Mouse (Mus musculus) frontal cortex, postnatal 36 days (tissue): ENCODE data around the gene Syt2.
A peak's percentile ranks its signal among the peaks of the same experiment; 100 is the strongest.

Source experiments
- DNase-seq, 2 experiments: peaks; one replicate each; pipeline ENCODE4 v3.0.0; 2022; ENCODE audit warnings: low spot score in 2 of 2

The Syt2 gene

GRCm38 (mm10) chr1:134650816-134651215 is 4.3 kb downstream of the Syt2 start:
- no peak for DNase-seq

DNA sequence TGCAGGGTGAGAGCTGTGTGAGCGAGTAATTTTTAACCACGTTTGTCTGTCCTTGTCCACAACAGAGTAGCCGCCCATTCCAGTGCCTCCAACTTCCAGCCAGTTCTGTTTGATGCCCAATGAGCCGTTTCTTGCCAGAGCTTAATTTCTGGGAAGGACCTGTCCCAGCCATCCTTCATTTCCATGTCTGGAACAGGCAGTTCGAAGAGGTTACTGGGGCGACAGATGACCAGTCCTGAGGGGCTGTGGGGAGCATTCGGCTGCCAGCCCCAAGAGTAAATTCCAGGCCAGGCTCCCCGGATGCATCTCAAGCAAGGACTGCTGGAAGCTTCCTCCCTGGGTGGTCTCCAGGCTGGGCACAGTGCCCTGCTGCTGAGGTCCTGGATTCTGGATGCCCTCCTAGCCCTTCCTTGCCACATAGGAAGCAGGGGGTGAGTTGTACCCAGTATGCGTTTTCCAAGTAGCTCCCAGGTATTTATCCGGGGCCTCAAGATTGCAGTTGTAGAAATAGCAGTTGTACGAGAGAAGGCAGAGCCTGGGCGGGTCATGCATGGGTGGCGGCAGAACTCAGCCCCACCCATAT is 4.9 kb downstream of the Syt2 start:
- DNase-seq = no peak

DNA sequence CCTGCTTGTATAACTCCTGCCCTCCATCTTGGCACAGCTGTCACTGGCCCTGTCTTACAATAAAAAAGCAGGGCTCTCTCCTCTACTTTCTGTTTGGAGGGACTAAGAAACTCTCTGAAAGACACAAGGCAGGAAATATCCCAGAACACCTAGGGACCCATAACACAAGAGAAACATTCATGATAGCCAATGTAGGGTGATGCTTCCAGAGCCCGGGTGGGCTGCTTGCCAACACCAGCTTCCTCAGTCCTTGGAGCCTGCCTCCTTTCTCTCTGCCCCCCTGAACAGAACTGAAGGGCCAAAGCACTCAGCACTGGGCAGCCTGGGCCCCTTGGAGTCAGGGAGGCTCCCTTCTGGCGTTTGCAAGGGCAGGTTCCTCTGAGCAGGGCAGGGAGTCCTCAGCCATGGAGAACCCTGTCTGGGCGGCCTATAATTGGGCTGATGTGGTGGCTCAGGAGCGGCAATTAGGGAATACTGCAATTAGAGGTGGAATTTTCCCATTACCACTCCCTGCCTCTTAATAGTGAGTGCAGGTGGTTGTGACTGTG is 5.4 kb downstream of the Syt2 start:
- no peak for DNase-seq

DNA sequence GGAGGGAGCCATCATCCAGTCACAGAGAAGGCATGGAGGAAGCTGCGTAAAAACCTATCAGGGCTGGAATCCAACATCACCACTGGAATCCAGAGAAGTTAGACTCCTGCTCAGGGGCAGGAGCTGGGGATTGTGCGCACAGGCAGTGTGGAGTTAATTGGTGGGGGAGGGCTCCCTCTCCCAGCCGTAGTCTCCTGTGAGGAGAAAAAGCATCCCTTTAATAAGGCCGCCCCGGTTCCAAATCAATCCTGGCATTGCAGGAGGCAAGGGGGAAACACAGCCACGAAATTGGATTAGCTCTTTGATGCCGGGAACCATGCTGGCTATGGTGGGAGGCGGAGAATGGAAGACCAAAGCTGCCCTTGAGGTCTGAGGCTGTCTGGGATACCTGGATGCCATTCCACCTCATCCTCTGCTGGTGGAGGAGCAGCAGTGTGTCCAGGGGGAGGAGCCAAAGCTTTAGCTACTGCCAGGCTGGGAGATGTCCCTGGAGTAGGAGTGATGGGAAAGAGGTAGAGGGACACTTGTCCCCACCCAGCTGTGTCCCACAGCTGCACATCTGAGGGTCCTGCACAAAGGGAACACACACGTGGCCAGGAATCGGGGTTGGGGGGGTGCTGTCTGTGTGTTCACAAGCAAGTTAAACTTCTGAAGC is 7.3 kb downstream of the Syt2 start:
- DNase-seq = no peak

DNA sequence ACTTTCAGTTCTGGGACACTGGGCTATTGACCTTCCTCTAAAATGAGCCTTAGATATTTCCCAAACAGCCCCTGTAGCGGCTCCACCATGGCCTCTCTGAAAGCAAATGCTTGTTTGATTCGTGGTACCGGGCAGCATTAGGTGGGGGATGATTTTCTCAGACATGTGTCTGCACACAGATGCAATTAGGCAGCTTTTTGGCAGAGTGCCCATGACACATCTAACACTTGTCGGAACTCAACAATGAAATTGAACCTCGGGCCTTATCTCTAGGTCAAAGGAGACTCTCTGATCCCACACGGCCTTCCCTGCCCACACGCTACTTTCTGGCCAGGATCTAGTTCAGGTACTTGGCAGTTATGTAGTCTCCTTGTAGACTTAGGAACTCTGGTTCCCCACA is 12.4 kb downstream of the Syt2 start:
- no peak for DNase-seq

DNA sequence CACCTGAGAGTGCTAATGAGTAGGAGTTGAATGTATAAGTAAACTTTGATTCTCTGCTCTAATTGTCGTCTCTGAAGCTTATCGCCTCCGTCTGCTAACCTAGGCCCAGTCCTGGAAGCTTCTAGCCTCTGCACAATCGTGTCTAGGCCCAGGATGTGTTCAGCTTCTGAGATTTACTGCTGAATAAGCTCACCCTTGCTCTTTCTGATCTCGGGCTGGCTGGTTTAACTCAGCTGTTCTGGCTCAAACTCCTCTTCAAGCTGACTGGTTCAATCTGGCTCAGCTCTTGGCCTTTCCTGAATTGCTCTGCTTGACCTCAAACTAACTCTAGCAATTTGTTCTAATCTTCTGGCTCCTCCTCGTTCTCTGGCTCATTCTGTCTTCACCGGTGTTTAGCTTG is 13.7 kb downstream of the Syt2 start:
- DNase-seq = no peak

GRCm38 (mm10) chr1:134671234-134672070 is 25.0 kb downstream of the Syt2 start:
- no peak for DNase-seq

GRCm38 (mm10) chr1:134674312-134674711 is 27.8 kb downstream of the Syt2 start:
- DNase-seq = no peak

DNA sequence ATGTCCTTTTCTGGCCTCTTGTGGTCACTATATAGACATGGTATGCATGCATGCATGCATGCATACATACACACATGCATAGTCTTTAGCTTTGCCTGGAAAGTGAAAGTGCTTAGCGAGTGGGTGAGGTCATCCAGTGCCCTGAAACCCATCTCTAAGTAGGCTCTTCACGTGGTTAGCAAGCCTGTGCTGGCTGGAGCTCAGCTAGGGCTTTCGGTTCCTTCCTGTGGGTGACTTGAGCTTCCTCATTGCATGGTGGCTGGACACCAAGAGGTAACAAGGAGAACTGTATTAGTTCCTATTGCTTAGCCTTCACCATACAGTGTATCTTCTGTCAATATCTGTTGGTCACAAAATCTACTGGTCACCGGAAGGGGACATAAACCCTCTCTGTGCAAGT is 33.0 kb downstream of the Syt2 start:
- DNase-seq = no peak

- no peak for DNase-seq
Measured at GRCm38 (mm10) chr1:134680617-134681016, 34.1 kb downstream of the Syt2 start.

DNA sequence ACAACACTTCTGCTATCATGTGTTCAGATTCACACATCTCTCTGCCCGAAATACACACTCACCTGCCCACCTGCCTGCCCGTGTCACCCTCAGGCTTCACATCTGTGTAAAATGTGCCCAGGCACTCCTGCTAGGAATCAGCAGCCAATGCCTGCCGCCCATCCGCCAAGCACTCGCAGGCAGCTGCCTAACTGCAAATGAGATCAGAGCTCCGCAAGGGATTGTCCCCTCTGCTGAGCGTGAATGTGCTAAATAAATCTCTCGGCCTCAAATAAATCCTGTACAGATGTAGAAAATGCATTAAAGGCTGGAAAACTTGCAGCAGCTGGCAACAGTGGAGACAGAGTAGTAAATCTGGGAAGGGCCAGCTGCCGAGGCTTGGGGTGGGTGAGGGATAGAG is 36.0 kb downstream of the Syt2 start:
- DNase-seq = peak in 1 of 2 experiments; percentile 18

GRCm38 (mm10) chr1:134686834-134687421 is 40.5 kb downstream of the Syt2 start:
- no peak for DNase-seq

GRCm38 (mm10) chr1:134696302-134696701 is 49.8 kb downstream of the Syt2 start:
- no peak for DNase-seq

DNA sequence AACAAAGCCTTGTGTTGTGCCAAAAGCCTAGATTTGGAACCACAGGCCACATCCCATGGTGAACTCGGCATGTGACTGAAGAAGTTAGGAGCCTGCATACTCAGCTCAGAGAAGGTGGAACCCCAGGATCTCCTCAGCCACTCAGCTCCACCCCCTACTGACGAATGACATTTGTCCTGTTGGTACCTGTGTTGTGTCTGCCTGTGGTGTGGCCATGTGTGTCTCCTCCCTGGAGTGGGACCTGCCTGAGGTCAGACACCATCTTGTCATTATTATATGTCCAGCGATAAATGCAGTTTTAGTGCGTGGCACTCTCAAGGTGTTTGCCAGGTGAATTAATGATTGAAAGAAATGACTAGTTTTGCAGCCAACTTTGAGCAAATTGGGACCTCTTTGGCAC is 50.6 kb downstream of the Syt2 start:
- no peak for DNase-seq

GRCm38 (mm10) chr1:134697522-134698250 is 51.2 kb downstream of the Syt2 start:
- no peak for DNase-seq

- DNase-seq = no peak
Measured at GRCm38 (mm10) chr1:134698486-134698885, 52.0 kb downstream of the Syt2 start.

- no peak for DNase-seq
Measured at GRCm38 (mm10) chr1:134699390-134699789, 52.9 kb downstream of the Syt2 start.

DNA sequence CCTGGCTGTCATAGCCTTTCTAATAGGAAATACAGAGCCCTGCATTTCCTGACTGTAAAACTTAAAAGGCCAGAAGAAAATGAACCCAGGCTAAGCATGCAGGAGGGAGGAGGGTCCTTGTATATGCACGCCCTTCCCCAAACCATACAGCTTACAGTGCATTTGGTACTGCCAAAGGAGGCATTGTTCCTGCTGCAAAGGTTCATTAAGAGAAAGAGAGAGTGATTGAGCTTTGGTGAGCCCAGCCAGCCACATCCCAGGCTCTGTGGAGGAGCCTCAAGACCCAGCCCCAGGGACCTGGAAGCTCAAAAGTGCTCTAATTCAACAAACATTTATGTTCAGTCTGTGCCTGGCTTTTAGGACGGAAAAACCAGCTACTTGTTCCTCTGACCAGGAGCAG is 53.7 kb downstream of the Syt2 start:
- no peak for DNase-seq

GRCm38 (mm10) chr1:134700634-134701033 is 54.2 kb downstream of the Syt2 start:
- no peak for DNase-seq

DNA sequence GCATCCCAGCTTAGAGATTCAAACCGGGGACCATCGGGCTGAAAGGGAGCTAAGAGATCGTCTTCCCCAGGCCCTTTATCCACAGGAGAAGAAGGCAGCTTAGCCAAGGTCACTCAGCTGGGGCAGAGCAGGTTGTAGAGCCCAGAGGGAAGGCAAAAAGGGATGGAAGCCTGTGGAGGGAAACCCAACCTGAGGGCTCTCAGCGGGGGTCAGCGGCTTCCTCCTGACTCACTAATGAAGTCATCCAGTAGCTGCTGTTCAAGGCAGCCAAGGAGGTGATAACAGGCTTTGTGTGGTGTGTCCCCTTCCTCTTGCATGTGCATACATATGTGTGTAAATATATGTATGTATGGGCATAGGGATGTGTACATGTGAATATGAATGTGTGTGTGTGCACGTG is 54.7 kb downstream of the Syt2 start:
- no peak for DNase-seq

- DNase-seq = no peak
Measured at GRCm38 (mm10) chr1:134703232-134703631, 56.8 kb downstream of the Syt2 start.
